Mouse (Mus musculus) liver, embryonic 14.5 days (tissue): ENCODE data around the gene Fgd2.

ENCODE experiments used
- CTCF ChIP-seq: IDR thresholded peaks from 2 replicates; pipeline ENCODE4 v1.5.1; 2016; ENCODE audit warnings: antibody characterized with exemption, low read depth, control low read depth
- EP300 ChIP-seq: IDR thresholded peaks from 2 replicates; pipeline ENCODE4 v1.6.1; 2016; ENCODE audit warnings: antibody characterized with exemption, low read depth

GRCm38 (mm10) chr17:29399241-29399910, 38.7 kb downstream of the Fgd2 start:
- no peak for TF ChIP-seq CTCF
- no peak for TF ChIP-seq EP300
